Mouse (Mus musculus) cerebellum, adult 2 months (tissue): Measurements from ENCODE around the gene Mphosph9.

ENCODE experiments used
- CTCF ChIP-seq: fragments of 200-500 bp; IDR thresholded peaks from 2 replicates; pipeline ENCODE4 v1.5.1; 2011; ENCODE audit warnings: low read depth, mild to moderate bottlenecking, control low read depth, low read length, moderate library complexity, borderline replicate concordance; ENCODE audit not compliant: insufficient read depth
- POLR2A ChIP-seq: fragments of 200-500 bp; IDR thresholded peaks from 2 replicates; pipeline ENCODE4 v1.6.1; 2011; ENCODE audit warnings: low read length, control low read depth, borderline replicate concordance; ENCODE audit not compliant: insufficient read depth

DNA sequence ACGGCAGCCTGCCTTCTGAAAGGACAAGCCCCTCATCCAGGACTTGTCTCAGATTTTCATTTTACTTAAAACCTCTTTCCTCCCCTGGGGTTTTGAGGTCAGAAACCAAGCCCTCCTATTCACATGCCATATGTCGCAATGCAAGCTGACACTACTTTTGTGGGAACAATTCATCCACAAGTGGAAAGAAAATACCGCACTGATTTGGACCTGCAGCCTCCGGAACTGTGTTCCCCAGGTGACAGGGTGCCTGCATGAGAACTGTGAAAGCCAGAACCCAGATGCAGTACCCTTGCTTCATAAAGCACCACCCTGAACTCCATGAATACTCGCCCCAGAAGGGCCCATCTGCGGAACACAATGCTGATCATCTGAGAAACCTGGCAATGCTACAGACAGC is 100.6 kb downstream of the Mphosph9 start:
- no peak for TF ChIP-seq POLR2A
- no peak for TF ChIP-seq CTCF
